Mouse (Mus musculus) C2C12 (cell line): ENCODE measurements around the gene Olfr1243.
"Not testable (repeated sequence)": the region's sequence is repeated elsewhere in the genome, so short reads cannot be mapped to it uniquely, and the experiment has no call there.

Source experiments
- CEBPB ChIP-seq: IDR thresholded peaks from one replicate; pipeline ENCODE4 v1.6.1; 2011; ENCODE audit warnings: low read depth, mild to moderate bottlenecking, control low read depth, moderate library complexity
- CTCF ChIP-seq: IDR thresholded peaks from one replicate; pipeline ENCODE4 v1.5.1; 2011; ENCODE audit not compliant: control insufficient read depth, insufficient read depth, insufficient read length
- FOSL1 ChIP-seq: IDR thresholded peaks from one replicate; pipeline ENCODE4 v1.8.0; 2011; ENCODE audit warnings: mild to moderate bottlenecking, low read length; ENCODE audit not compliant: poor library complexity, insufficient read depth, severe bottlenecking
- MAX ChIP-seq: IDR thresholded peaks from one replicate; pipeline ENCODE4 v1.6.1; 2011; ENCODE audit warnings: mild to moderate bottlenecking, control low read depth

DNA sequence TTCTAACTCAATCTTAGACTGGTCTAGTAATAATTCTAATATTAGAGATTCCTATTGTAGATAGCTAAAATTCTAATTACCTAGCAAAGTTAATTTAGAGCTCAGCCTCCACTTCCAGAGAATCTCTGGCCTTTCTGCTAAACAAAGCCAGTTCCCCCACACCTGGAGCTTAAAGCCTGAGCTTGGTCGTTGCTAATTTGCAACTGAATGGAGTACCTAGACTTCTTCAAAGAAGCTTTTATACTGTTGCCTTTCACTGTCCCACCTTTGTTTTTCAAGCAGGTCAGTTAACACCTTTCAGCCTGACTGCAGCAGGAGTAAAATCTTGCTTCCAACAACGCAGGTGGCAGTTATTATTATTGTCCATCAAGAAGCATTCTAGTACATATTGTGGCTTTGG, 31.4 kb upstream of the Olfr1243 start:
- TF ChIP-seq CEBPB, FOSL1, MAX, CTCF: not testable (repeated sequence)
